Mouse (Mus musculus) midbrain, embryonic 10.5 days (tissue): ENCODE results near the gene Rnf121. TPM values are rescaled to one million over a fixed set of nuclear protein-coding genes. Genes with fewer than 3 reads are reported as not detected.
A peak's percentile ranks its signal among the peaks of the same experiment; 100 is the strongest.

Source experiments
- DNase-seq: peaks from one replicate; pipeline ENCODE4 v3.0.0-alpha.2; 2017; ENCODE audit warnings: low spot score
- H3K27ac ChIP-seq: fragments of 300-500 bp; sonication (generic); replicated peaks from 2 replicates; pipeline ENCODE4 v1.5.1; 2016; ENCODE audit warnings: mild to moderate bottlenecking
- H3K27me3 ChIP-seq: fragments of 300-500 bp; sonication (generic); 2 replicates; pipeline ENCODE4 v1.6.1; 2016; ENCODE audit warnings: low read depth, mild to moderate bottlenecking; ENCODE audit not compliant: poor library complexity, severe bottlenecking
- H3K36me3 ChIP-seq: fragments of 300-500 bp; sonication (generic); 2 replicates; pipeline ENCODE4 v1.6.1; 2016; ENCODE audit warnings: mild to moderate bottlenecking, moderate library complexity
- H3K4me1 ChIP-seq: fragments of 300-500 bp; sonication (generic); 2 replicates; pipeline ENCODE4 v1.6.1; 2016
- H3K4me3 ChIP-seq: fragments of 300-500 bp; sonication (generic); 2 replicates; pipeline ENCODE4 v1.5.1; 2016; ENCODE audit warnings: mild to moderate bottlenecking, moderate library complexity
- H3K9me3 ChIP-seq: fragments of 300-500 bp; sonication (generic); replicated peaks from 2 replicates; pipeline ENCODE4 v1.6.1; 2016; ENCODE audit warnings: mild to moderate bottlenecking
- WGBS: fragments of 180-500 bp; shearing (Covaris S2); methylation state at CpG from one replicate; pipeline ENCODE4 v1.1.7; 2016; 5-methylcytosine and 5-hydroxymethylcytosine counted together
- polyA plus RNA-seq: library from polyadenylated mRNA; unstranded; fragments of >200 nt; fragmentation: Nextera tagmentation; extraction: Ambion mirVana; gene quantifications from 2 replicates; pipeline ENCODE4 v1.2.1, GENCODE M21; 2016

Gene Rnf121
- polyA plus RNA-seq, 1 experiment from 2014 or later, result 31.1 TPM

DNA sequence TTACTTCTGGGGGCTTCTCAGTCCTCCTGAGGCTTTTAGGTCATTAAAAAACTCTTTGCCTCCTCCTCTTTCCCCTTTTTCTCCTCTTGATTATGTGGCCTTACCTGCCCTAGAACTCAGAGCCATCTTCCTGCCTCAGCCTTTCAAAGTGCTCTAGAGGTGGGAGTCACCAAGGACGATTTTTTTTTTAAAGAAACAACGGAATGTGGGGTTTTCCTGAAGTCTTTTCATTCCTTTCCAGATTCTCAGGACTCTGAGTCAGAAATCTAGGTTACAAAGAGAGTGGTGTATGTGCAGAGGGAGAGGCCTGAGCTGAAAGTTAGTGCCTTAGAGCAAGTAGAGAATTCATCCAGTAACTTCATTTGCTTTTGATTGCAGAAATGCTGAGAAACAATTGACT lies 93.5 kb downstream of the Rnf121 start:
- 62% methylated on average over 2 of the region's 2 CpGs for WGBS
- H3K27ac ChIP-seq, result peak overlapping the region; percentile 99

DNA sequence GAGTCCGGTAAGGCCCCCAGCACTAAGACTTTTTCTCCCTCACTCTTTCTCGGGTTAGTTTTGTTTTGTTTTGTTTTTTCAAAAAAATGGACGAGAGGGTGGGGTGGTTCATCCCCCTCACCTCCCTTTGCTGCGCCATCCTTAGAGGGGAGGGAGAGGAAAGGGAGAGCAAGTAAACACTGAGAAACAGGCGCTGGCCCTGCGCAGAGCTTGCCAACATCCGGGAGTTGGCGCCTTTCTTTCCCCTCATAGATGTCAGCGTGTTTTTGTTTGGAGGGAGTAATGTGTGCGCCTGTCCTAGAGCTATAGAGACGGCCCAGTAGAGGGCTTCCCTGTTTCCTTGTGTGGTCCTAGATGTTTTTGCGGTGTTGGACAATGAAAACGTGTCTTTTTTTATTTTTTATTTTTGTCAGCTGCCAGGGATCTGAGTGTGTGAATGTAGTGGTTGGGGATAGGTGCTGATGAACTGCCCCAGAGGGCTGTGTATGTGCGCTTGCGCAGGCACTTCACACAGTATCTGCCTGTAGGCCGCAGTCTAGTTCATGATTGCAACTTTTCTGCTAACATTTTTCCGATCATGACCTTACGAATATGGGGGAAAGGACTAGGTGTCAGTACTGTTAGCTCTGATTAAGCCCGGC lies 94.3 kb downstream of the Rnf121 start:
- Histone ChIP-seq H3K4me3 (peak overlapping the region; percentile 88), H3K27me3 (no peaks in the 10 kb centered on the region), H3K36me3 (peaks cover 29% of the 10 kb centered on the region), H3K9me3 (no peaks in the 10 kb centered on the region), H3K4me1 (peaks cover 42% of the 10 kb centered on the region), H3K27ac (peak overlapping the region; percentile 99)
- peak; percentile 75 for DNase-seq
- WGBS, result 9% methylated on average over 19 of the region's 19 CpGs

More for the DNA sequence above, 93.5 kb downstream of the Rnf121 start:
- DNase-seq, result no peak
- peaks cover 42% of the 10 kb centered on the region for H3K4me1 ChIP-seq
- no peaks in the 10 kb centered on the region for H3K27me3 ChIP-seq
- no peaks in the 10 kb centered on the region for H3K9me3 ChIP-seq
- H3K4me3 ChIP-seq, result peak overlapping the region; percentile 88
- H3K36me3 ChIP-seq, result peaks cover 37% of the 10 kb centered on the region

DNA sequence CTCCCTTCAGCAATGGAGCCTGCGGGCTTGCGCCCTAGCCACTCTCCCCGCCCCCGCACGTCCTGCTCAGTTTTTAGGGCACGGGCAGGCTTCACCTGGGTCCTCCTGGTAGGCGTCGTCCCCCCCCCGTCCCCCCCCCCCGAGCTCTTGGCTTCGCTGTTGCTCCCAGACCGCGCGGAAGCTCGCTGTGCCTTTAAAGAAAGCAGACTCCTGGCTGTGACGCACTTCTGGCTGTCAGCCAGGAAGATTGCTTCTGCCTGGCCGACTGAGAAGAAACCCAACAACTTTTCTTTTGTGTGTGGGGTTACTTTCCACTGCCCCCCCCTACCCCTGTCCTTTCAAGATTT lies 94.9 kb downstream of the Rnf121 start:
- no peaks in the 10 kb centered on the region for H3K9me3 ChIP-seq
- peak; percentile 82 for DNase-seq
- H3K27ac ChIP-seq, result peak overlapping the region; percentile 99
- H3K4me3 ChIP-seq, result peak overlapping the region; percentile 88
- H3K27me3 ChIP-seq, result no peaks in the 10 kb centered on the region
- peaks cover 42% of the 10 kb centered on the region for H3K4me1 ChIP-seq
- WGBS, result 0% methylated on average over 17 of the region's 17 CpGs
- H3K36me3 ChIP-seq, result peaks cover 24% of the 10 kb centered on the region

DNA sequence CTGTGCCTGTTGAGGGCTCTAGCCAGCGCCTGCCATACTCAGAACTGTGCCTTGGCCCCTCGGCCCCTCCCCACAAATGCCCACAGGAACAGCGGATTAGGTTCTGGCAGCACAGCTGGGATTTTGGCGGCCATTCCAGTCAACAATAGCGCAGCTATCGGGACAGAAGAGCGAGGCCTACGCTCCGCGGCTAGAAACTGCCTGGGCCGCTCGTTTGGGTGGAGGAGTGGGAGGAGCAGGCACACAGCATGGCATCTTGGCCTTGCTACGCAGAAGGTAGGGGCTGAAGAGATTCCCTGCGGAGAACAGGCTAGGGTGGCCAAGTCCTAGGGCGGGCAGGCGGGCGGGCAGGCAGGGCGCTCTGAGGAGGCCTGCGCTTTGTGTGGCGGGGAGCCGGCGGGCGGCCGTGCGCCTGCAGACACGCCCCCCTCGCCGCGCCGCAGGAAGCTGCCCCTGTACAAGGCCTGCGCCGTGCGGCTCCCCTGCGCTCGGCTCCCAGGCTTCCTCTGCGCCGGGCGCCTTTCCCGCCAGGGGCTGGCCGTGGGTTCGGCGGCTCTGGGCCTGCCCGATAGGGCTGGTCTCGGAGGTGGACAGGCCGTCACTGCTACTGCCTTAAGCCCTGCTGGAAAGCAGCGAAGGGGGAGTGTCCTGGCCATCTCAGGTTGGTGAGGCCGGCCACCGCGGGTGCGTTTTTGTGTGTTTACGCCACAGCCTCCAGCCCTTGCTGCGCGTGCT lies 95.4 kb downstream of the Rnf121 start:
- H3K36me3 ChIP-seq, result peaks cover 20% of the 10 kb centered on the region
- no peaks in the 10 kb centered on the region for H3K27me3 ChIP-seq
- H3K9me3 ChIP-seq, result no peaks in the 10 kb centered on the region
- peak overlapping the region; percentile 88 for H3K4me3 ChIP-seq
- peak; percentile 87 for DNase-seq
- WGBS, result under 1% methylated on average over 53 of the region's 53 CpGs
- H3K27ac ChIP-seq, result peak overlapping the region; percentile 99
- peaks cover 42% of the 10 kb centered on the region for H3K4me1 ChIP-seq

Other genes with a start within 250 kb of the Rnf121 start
- 0.83 and 2.0 TPM in 2 replicates for gene Phox2a, start 247.2 kb downstream of the Rnf121 start, polyA plus RNA-seq
- gene Inppl1, start 227.2 kb downstream of the Rnf121 start, polyA plus RNA-seq, result 36.2 and 38.1 TPM in 2 replicates
- gene Folr2, start 208.3 kb downstream of the Rnf121 start, polyA plus RNA-seq, result 0.70 and 1.1 TPM in 2 replicates
- gene Anapc15, start 201.8 kb downstream of the Rnf121 start, polyA plus RNA-seq, result 110 and 123 TPM in 2 replicates
- 17.9 and 19.5 TPM in 2 replicates for gene Folr1, start 194.7 kb downstream of the Rnf121 start, polyA plus RNA-seq
- 164 and 166 TPM in 2 replicates for gene Lamtor1, start 159.6 kb downstream of the Rnf121 start, polyA plus RNA-seq
- gene Tomt, start 159.1 kb downstream of the Rnf121 start, polyA plus RNA-seq, result 0.37 and 0.87 TPM in 2 replicates
- 10.6 and 12.7 TPM in 2 replicates for gene Lrrc51, start 131.6 kb downstream of the Rnf121 start, polyA plus RNA-seq
- gene Numa1, start 131.4 kb downstream of the Rnf121 start, polyA plus RNA-seq, result 76.9 and 91.8 TPM in 2 replicates
- 3.8 and 4.1 TPM in 2 replicates for gene Il18bp, start 46.8 kb downstream of the Rnf121 start, polyA plus RNA-seq
- gene Xndc1, start within 50 bp of the Rnf121 start, polyA plus RNA-seq, result 44.2 and 45.3 TPM in 2 replicates
- 1.7 and 1.8 TPM in 2 replicates for gene Xntrpc, start 244 bp upstream of the Rnf121 start, polyA plus RNA-seq
- gene Trpc2, start 17.6 kb upstream of the Rnf121 start, polyA plus RNA-seq, result 0.19 TPM in 1 of 2 replicates, not detected in the other
- 0.67 and 0.79 TPM in 2 replicates for gene Art1, start 36.3 kb upstream of the Rnf121 start, polyA plus RNA-seq
- 1.9 TPM in 2 replicates for gene Art5, start 44.0 kb upstream of the Rnf121 start, polyA plus RNA-seq
- gene Chrna10, start 51.4 kb upstream of the Rnf121 start, polyA plus RNA-seq, result not detected in 2 replicates
- 43.9 and 44.4 TPM in 2 replicates for gene Nup98, start 144.7 kb upstream of the Rnf121 start, polyA plus RNA-seq
- 48.7 and 49.2 TPM in 2 replicates for gene Pgap2, start 144.7 kb upstream of the Rnf121 start, polyA plus RNA-seq
- 34.8 and 34.9 TPM in 2 replicates for gene Rhog, start 190.6 kb upstream of the Rnf121 start, polyA plus RNA-seq
- 11.7 and 12.4 TPM in 2 replicates for gene Stim1, start 202.3 kb upstream of the Rnf121 start, polyA plus RNA-seq